Mouse (Mus musculus) ES-Bruce4 (cell line): Measurements from ENCODE around the gene Apip.

Source experiments
- CTCF ChIP-seq: IDR thresholded peaks from one replicate; pipeline ENCODE4 v1.8.1; 2011; ENCODE audit warnings: low read depth, low read length
- EP300 ChIP-seq: IDR thresholded peaks from 2 replicates; pipeline ENCODE4 v1.6.1; 2011; ENCODE audit warnings: low read depth, low read length; ENCODE audit not compliant: insufficient read depth

- TF ChIP-seq CTCF = peak; percentile 21
- TF ChIP-seq EP300 = no peak
Measured at GRCm38 (mm10) chr2:103062865-103063264, 10.6 kb upstream of the Apip start.
